Mouse (Mus musculus): Measurements from ENCODE around the gene Ptprb. TPM values are rescaled to one million over a fixed set of nuclear protein-coding genes. Genes with fewer than 3 reads are reported as not detected.

Gene Ptprb
- polyA plus RNA-seq, 1 experiment from 2014 or later = 5.5 TPM

DNA sequence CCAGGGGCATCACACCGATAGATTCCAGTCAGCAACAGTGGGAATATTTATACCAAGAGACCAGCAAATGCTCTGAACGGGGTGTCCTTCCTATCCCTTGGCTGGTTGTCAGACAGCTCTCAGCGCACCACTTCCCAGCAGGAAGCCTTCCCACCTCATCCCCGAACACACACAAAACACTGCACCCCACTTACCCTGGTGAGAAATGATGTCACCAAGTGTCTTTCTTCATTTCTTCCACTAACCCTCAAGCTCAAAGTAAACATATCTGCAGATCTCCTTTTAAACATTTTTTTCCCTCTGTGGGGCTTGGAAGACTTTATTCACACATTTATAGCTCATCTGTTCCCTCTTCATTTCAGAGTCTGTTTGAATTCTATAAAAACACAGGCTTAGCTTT lies 128.4 kb downstream of the Ptprb start:
- Histone ChIP-seq H3K36me3 (ENCODE audit: insufficient read depth, low read length) (no peaks in the 10 kb centered on the region), H3K27ac (no peak overlapping the region), H3K4me3 (replicated peaks; ENCODE audit: low read depth, low read length) (no peak overlapping the region), H3K4me1 (replicated peaks; ENCODE audit: insufficient read depth, low read length) (no peaks in the 10 kb centered on the region), H3K4me2 (ENCODE audit: low read length) (no peak overlapping the region), H3K9ac (ENCODE audit: low read depth, low read length) (no peak overlapping the region), H3K27me3 (ENCODE audit: insufficient read depth, low read length) (no peaks in the 10 kb centered on the region), H3K9me3 (replicated peaks; ENCODE audit: low read length) (no peaks in the 10 kb centered on the region)
- WGBS = 79% methylated on average over 4 of the region's 4 CpGs
- DNase-seq (ENCODE audit: low spot score) (no peak), ATAC-seq (replicated peaks; ENCODE audit: low FRiP score, low read depth) (no peak)
- no peak for TF ChIP-seq CTCF (IDR thresholded peaks at IDR 0.05; ENCODE audit: low read depth)

DNA sequence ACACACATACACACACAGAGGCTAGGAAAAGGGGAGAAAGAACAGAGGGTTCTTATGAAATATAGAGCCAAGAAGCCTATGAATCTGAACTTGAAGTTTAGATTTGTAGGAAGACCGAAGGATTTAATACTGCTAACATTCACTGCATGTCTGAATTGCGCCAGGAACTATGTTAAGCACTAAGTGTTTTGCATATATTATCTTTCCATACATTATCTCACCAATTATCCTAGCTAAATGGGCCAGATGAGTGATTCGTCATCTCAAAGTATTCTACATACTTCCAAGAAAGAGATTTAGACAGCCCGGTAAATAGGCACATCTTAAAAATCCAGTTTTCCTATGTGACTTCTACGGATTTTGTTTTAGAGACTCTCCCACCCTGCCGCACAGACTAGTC lies 129.7 kb downstream of the Ptprb start:
- no peak overlapping the region for H3K9ac ChIP-seq (ENCODE audit: low read depth, low read length)

DNA sequence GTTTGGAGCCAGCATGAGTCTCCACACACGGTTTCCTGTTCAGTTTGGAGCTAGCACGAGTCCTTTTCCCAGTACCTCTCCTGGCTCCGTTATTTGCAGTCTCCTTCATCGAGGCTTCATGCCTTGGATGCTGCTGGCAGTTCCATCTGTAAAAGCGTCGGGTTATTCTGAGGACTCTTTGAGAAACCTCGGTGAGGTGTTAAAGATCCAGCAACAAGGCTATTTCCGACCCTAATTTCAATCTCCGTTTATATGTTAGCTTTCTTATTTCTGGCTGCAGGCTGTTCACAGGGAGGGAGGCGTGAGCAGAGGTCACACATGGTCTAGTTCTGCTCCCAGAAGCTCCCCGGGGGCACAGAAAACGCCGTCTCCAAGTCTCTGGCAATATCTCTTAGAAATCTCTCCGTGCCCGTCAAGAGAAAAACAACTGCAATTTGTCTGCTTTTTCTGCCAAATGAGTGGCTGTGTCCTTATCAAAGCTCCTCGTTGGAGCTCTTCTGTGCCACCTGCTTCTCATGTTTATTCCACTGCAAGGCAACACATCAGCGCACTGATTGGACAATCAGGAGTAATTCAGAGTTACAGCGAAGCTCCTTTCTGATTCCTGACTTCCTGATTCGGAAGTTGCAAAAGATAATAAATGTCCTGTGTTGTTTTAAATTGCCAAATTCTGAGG lies 132.5 kb downstream of the Ptprb start:
- ATAC-seq (replicated peaks; ENCODE audit: low FRiP score, low read depth) (no peak), DNase-seq (ENCODE audit: low spot score) (no peak)
- TF ChIP-seq CTCF (IDR thresholded peaks at IDR 0.05; ENCODE audit: low read depth) = no peak
- Histone ChIP-seq H3K27ac (no peak overlapping the region), H3K9me3 (replicated peaks; ENCODE audit: low read length) (no peaks in the 10 kb centered on the region), H3K27me3 (ENCODE audit: insufficient read depth, low read length) (no peaks in the 10 kb centered on the region), H3K4me1 (replicated peaks; ENCODE audit: insufficient read depth, low read length) (no peaks in the 10 kb centered on the region), H3K4me2 (ENCODE audit: low read length) (no peak overlapping the region), H3K4me3 (replicated peaks; ENCODE audit: low read depth, low read length) (no peak overlapping the region), H3K9ac (ENCODE audit: low read depth, low read length) (no peak overlapping the region), H3K36me3 (ENCODE audit: insufficient read depth, low read length) (no peaks in the 10 kb centered on the region)
- WGBS = 44% methylated on average over 19 of the region's 19 CpGs

More for the DNA sequence above, 129.7 kb downstream of the Ptprb start:
- TF ChIP-seq CTCF (IDR thresholded peaks at IDR 0.05; ENCODE audit: low read depth) = no peak
- Histone ChIP-seq H3K9me3 (replicated peaks; ENCODE audit: low read length) (no peaks in the 10 kb centered on the region), H3K4me3 (replicated peaks; ENCODE audit: low read depth, low read length) (no peak overlapping the region), H3K4me2 (ENCODE audit: low read length) (no peak overlapping the region), H3K27ac (no peak overlapping the region), H3K4me1 (replicated peaks; ENCODE audit: insufficient read depth, low read length) (no peaks in the 10 kb centered on the region), H3K36me3 (ENCODE audit: insufficient read depth, low read length) (no peaks in the 10 kb centered on the region), H3K27me3 (ENCODE audit: insufficient read depth, low read length) (no peaks in the 10 kb centered on the region)
- WGBS = 97% methylated on average over 6 of the region's 6 CpGs
- DNase-seq (ENCODE audit: low spot score) = no peak
- no peak for ATAC-seq (replicated peaks; ENCODE audit: low FRiP score, low read depth)

DNA sequence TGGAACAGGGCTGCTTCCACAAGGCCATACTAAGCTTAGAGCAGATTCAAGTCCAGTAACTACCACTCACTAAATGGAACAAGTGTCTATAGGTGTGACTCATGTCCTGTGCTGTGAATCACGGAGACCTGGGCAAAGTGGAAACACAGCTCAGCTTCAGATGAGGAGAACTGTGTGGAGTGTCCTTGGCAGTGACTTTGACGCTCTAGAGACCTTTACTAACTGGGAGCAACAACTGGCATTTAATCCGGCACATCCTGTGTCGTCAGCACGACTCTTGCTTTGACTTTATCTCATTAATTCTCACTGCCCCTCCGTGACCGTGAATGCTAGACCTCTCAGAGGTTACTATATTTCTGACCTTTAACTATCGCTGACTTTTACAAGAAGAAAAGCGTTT lies 135.5 kb downstream of the Ptprb start:
- Histone ChIP-seq H3K27ac (no peak overlapping the region), H3K4me1 (replicated peaks; ENCODE audit: insufficient read depth, low read length) (no peaks in the 10 kb centered on the region), H3K9ac (ENCODE audit: low read depth, low read length) (no peak overlapping the region), H3K27me3 (ENCODE audit: insufficient read depth, low read length) (no peaks in the 10 kb centered on the region), H3K9me3 (replicated peaks; ENCODE audit: low read length) (no peaks in the 10 kb centered on the region), H3K4me3 (replicated peaks; ENCODE audit: low read depth, low read length) (no peak overlapping the region), H3K4me2 (ENCODE audit: low read length) (no peak overlapping the region), H3K36me3 (ENCODE audit: insufficient read depth, low read length) (no peaks in the 10 kb centered on the region)
- ATAC-seq (replicated peaks; ENCODE audit: low FRiP score, low read depth) = no peak
- TF ChIP-seq CTCF (IDR thresholded peaks at IDR 0.05; ENCODE audit: low read depth) = no peak
- 31% methylated on average over 9 of the region's 9 CpGs for WGBS
- DNase-seq (ENCODE audit: low spot score) = no peak

DNA sequence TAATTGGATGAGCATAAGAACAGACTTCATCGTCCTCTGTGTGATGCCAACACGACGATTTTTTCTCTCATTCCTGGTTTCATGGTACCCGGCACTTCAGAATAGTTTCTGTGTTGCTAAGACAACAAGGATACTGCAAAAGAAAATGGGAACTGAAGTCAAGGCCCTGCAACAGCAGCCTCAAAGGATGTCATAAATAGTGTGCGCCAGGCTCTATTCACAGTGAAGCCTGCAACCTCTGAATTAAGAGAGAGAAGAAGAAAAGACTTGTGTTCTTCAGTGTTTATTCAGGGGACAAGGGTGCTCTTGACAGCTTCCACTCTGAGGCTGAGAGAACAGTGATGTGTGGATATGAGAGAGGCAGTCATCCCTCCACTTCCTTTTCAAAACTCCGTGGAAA lies 140.8 kb downstream of the Ptprb start:
- no peaks in the 10 kb centered on the region for H3K36me3 ChIP-seq (ENCODE audit: insufficient read depth, low read length)
- H3K9ac ChIP-seq (ENCODE audit: low read depth, low read length) = no peak overlapping the region
- ATAC-seq (replicated peaks; ENCODE audit: low FRiP score, low read depth) (no peak), DNase-seq (ENCODE audit: low spot score) (no peak)
- H3K27ac ChIP-seq = no peak overlapping the region
- no peaks in the 10 kb centered on the region for H3K9me3 ChIP-seq (replicated peaks; ENCODE audit: low read length)
- H3K4me3 ChIP-seq (replicated peaks; ENCODE audit: low read depth, low read length) = no peak overlapping the region
- no peak overlapping the region for H3K4me2 ChIP-seq (ENCODE audit: low read length)
- H3K27me3 ChIP-seq (ENCODE audit: insufficient read depth, low read length) = no peaks in the 10 kb centered on the region
- H3K4me1 ChIP-seq (replicated peaks; ENCODE audit: insufficient read depth, low read length) = no peaks in the 10 kb centered on the region
- TF ChIP-seq CTCF (IDR thresholded peaks at IDR 0.05; ENCODE audit: low read depth) = no peak
- WGBS = 71% methylated on average over 6 of the region's 6 CpGs

DNA sequence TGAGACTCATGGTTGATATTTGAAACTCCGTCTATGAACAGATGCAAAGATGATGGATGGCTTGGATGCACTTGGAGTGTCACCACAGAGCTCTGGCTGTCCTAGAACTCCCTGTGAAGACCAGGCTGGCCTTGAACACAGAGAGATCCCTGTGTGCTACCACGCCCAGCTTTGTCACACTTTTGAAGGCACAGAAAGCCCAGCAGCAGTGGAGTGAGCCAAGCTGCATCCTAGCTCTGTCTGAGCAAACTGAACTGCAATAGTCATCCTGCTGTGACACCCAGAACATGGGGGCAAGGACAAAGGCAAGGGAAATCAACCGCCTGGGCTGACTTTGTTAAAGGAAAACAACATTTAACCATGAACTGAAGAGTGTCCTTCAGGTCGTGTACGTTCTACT lies 141.4 kb downstream of the Ptprb start:
- Histone ChIP-seq H3K9ac (ENCODE audit: low read depth, low read length) (no peak overlapping the region), H3K27me3 (ENCODE audit: insufficient read depth, low read length) (no peaks in the 10 kb centered on the region), H3K4me1 (replicated peaks; ENCODE audit: insufficient read depth, low read length) (no peaks in the 10 kb centered on the region), H3K4me3 (replicated peaks; ENCODE audit: low read depth, low read length) (no peak overlapping the region), H3K36me3 (ENCODE audit: insufficient read depth, low read length) (no peaks in the 10 kb centered on the region), H3K27ac (no peak overlapping the region), H3K9me3 (replicated peaks; ENCODE audit: low read length) (no peaks in the 10 kb centered on the region), H3K4me2 (ENCODE audit: low read length) (no peak overlapping the region)
- no peak for ATAC-seq (replicated peaks; ENCODE audit: low FRiP score, low read depth)
- 78% methylated on average over 5 of the region's 5 CpGs for WGBS
- TF ChIP-seq CTCF (IDR thresholded peaks at IDR 0.05; ENCODE audit: low read depth) = no peak
- DNase-seq (ENCODE audit: low spot score) = no peak

Data from kidney, postnatal 0 days (tissue).